27 mouse cellular contexts compared by ENCODE assay signal in genomic region chr17:87482867-87483266, GRCm38 (mm10). TPM values are rescaled to one million over a fixed set of nuclear protein-coding genes. Genes with fewer than 3 reads are reported as not detected.
DNase-seq lines count a peak whose midpoint lies in the region; ATAC-seq and TF ChIP-seq lines count a peak whose summit lies in the region.
"Had no signal": no experiment of that assay in that cellular context is flagged by ENCODE, and none has a peak within 500 bp of the region (broad histone marks: within the 10 kb centered on the region; RNA-seq: fewer than 3 reads in every experiment).

No protein-coding gene starts in this region.

- H3K9me3 ChIP-seq in G1E (replicated peaks) = peaks cover 8% of the 10 kb centered on the region
- H3K9me3 ChIP-seq in forebrain, embryonic 13.5 days (replicated peaks) = peaks cover 3% of the 10 kb centered on the region; the same call in 1 of the 2 replicates
- H3K9me3 ChIP-seq: embryonic facial prominence, embryonic 12.5 days; heart, embryonic 10.5 days; midbrain, embryonic 12.5 days had no signal

- no peak overlapping the region for H3K4me2 ChIP-seq in forebrain, embryonic 13.5 days
- H3K4me2 ChIP-seq: embryonic facial prominence, embryonic 12.5 days; hindbrain, embryonic 12.5 days; midbrain, embryonic 12.5 days had no signal

- ATAC-seq in G1E (ENCODE audit: extremely low read depth, insufficient number of reproducible peaks, low FRiP score, poor library complexity, severe bottlenecking) = peak; percentile 22; the same call in 1 of the 2 replicates
- no peak for ATAC-seq in forebrain, embryonic 13.5 days
- ATAC-seq: forebrain, embryonic 14.5 days had no signal

- no peaks in the 10 kb centered on the region for H3K4me1 ChIP-seq in G1E (ENCODE audit: insufficient read depth, low read depth, low read length)
- peaks cover 12% of the 10 kb centered on the region; the same call in 1 of the 2 replicates for H3K4me1 ChIP-seq in forebrain, embryonic 13.5 days
- H3K4me1 ChIP-seq: embryonic facial prominence, embryonic 12.5 days; midbrain, embryonic 12.5 days had no signal

- no peak for TF ChIP-seq CTCF in G1E (IDR thresholded peaks at IDR 0.05; ENCODE audit: low read depth, low read length)

- DNase-seq in adrenal gland, adult 2 months = peak; percentile 36
- no peak for DNase-seq in adrenal gland, postnatal 10 days
- peak; percentile 17 for DNase-seq in kidney, postnatal 14 days
- no peak for DNase-seq in kidney, adult 9 months
- no peak for DNase-seq in G1E (ENCODE audit: low spot score)
- DNase-seq in lung, postnatal 10 days = peak; percentile 44
- no peak for DNase-seq in ovary, postnatal 14 days (ENCODE audit: low spot score)
- DNase-seq: cerebellum, adult 18-20 months; cerebellum, postnatal 25 days; heart, postnatal 10 days; kidney, adult 8-10 months; kidney, postnatal 25 days; layer of hippocampus, postnatal 36 days had no signal

- H3K9ac ChIP-seq in forebrain, embryonic 13.5 days = no peak overlapping the region
- H3K9ac ChIP-seq: embryonic facial prominence, embryonic 12.5 days; hindbrain, embryonic 12.5 days; midbrain, embryonic 12.5 days had no signal

- WGBS in forebrain, embryonic 13.5 days = 72% methylated on average over 3 of the region's 3 CpGs

- peaks cover 34% of the 10 kb centered on the region for H3K27me3 ChIP-seq in G1E (ENCODE audit: insufficient read depth, low read length)
- no peaks in the 10 kb centered on the region for H3K27me3 ChIP-seq in forebrain, embryonic 13.5 days
- H3K27me3 ChIP-seq: embryonic facial prominence, embryonic 12.5 days; hindbrain, embryonic 12.5 days; midbrain, embryonic 12.5 days had no signal

- H3K27ac ChIP-seq in forebrain, embryonic 13.5 days = no peak overlapping the region
- H3K27ac ChIP-seq: embryonic facial prominence, embryonic 12.5 days; heart, embryonic 10.5 days; hindbrain, embryonic 12.5 days; midbrain, embryonic 12.5 days had no signal

- no peaks in the 10 kb centered on the region for H3K36me3 ChIP-seq in G1E (replicated peaks)
- H3K36me3 ChIP-seq in forebrain, embryonic 13.5 days (ENCODE audit: poor library complexity, severe bottlenecking) = no peaks in the 10 kb centered on the region
- H3K36me3 ChIP-seq: embryonic facial prominence, embryonic 12.5 days; heart, embryonic 10.5 days; hindbrain, embryonic 12.5 days; midbrain, embryonic 12.5 days had no signal

- no peak overlapping the region for H3K4me3 ChIP-seq in G1E (ENCODE audit: low read depth, low read length)
- H3K4me3 ChIP-seq in forebrain, embryonic 13.5 days = no peak overlapping the region
- H3K4me3 ChIP-seq: embryonic facial prominence, embryonic 12.5 days; heart, embryonic 10.5 days; hindbrain, embryonic 12.5 days; midbrain, embryonic 12.5 days had no signal

RNA-seq across cellular contexts. Expression of gene Calm2, which starts 36.1 kb away (rescaled TPM):
- 100 to 1,000 TPM; 485 to 563 TPM for total RNA-seq in adrenal gland, adult 2 months (2021)
- polyA plus RNA-seq in adrenal gland, adult 2 months (2012; rRNA removed) = 6.4 and 6.8 TPM in 2 replicates
- 100 to 1,000 TPM; 380 to 407 TPM for total RNA-seq in adrenal gland, postnatal 10 days (2021)
- 314 and 349 TPM in 2 replicates for total RNA-seq in G1E (2014; fragmentation: Nextera tagmentation)
- 691 and 701 TPM in 2 replicates for total RNA-seq in G1E (2017)
- polyA plus RNA-seq in G1E (2012) = 40.0 and 50.7 TPM in 2 replicates
- 1,676 and 1,701 TPM in 2 replicates for polyA plus RNA-seq in forebrain, embryonic 13.5 days (2015; fragmentation: Nextera tagmentation; extraction: Ambion mirVana)

RNA-seq across cellular contexts. Expression of gene Stpg4, which starts 55.3 kb away (rescaled TPM):
- total RNA-seq in adrenal gland, adult 2 months (2021) = not detected
- polyA plus RNA-seq in adrenal gland, adult 2 months (2012; rRNA removed) = not detected in 2 replicates
- not detected for total RNA-seq in adrenal gland, postnatal 10 days (2021)
- not detected in 2 replicates for total RNA-seq in G1E (2014; fragmentation: Nextera tagmentation)
- 0.33 and 0.52 TPM in 2 replicates for total RNA-seq in G1E (2017)
- polyA plus RNA-seq in G1E (2012) = not detected in 2 replicates
- not detected in 2 replicates for polyA plus RNA-seq in forebrain, embryonic 13.5 days (2015; fragmentation: Nextera tagmentation; extraction: Ambion mirVana)
- total RNA-seq: gastrocnemius, adult 8-10 months; granulocyte monocyte progenitor cell, adult 5-6 weeks; heart, postnatal 10 days; layer of hippocampus, adult 8-10 months; layer of hippocampus, postnatal 36 days; liver, adult 2 months had no signal
- polyA plus RNA-seq: embryonic facial prominence, embryonic 12.5 days; forebrain, embryonic 14.5 days; frontal cortex, adult 2 months; heart, embryonic 10.5 days; liver, adult 2 months; liver, embryonic 16.5 days; midbrain, embryonic 12.5 days; neural tube, embryonic 11.5 days; stomach, embryonic 16.5 days had no signal

Comparison
In these comparisons a context has a peak if more than half of its experiments do, and no peak if none do; other contexts are left out.
1. DNase-seq: peak in adrenal gland, adult 2 months (single experiment), kidney, postnatal 14 days (single experiment) and lung, postnatal 10 days (single experiment); none in adrenal gland, postnatal 10 days (single experiment), kidney, adult 9 months (single experiment), G1E (single experiment) and ovary, postnatal 14 days (single experiment).